Mouse (Mus musculus) lung, embryonic 14.5 days (tissue): Measurements from ENCODE around the gene Slc9a3r2. TPM values are rescaled to one million over a fixed set of nuclear protein-coding genes. Genes with fewer than 3 reads are reported as not detected.

Experiments used
- ATAC-seq: fragments of 200-750 bp; cut with Nextera tagmentation; 2 replicates; pipeline ENCODE4 v1.8.0; 2017; ENCODE audit warnings: mild to moderate bottlenecking, moderate TSS enrichment, moderate library complexity; ENCODE audit not compliant: insufficient read depth
- DNase-seq: peaks from one replicate; pipeline ENCODE4 v3.0.0-alpha.2; 2015
- H3K27ac ChIP-seq: fragments of 300-500 bp; sonication (generic); 2 replicates; pipeline ENCODE4 v1.5.1; 2014; ENCODE audit warnings: low read depth, mild to moderate bottlenecking, moderate library complexity
- H3K27me3 ChIP-seq: fragments of 300-500 bp; sonication (generic); 2 replicates; pipeline ENCODE4 v1.6.1; 2014; ENCODE audit warnings: low read length, control low read depth; ENCODE audit not compliant: insufficient read depth
- H3K36me3 ChIP-seq: fragments of 300-500 bp; sonication (generic); 2 replicates; pipeline ENCODE4 v1.6.1; 2014; ENCODE audit warnings: control low read depth; ENCODE audit not compliant: insufficient read depth
- H3K4me1 ChIP-seq: fragments of 300-500 bp; sonication (generic); 2 replicates; pipeline ENCODE4 v1.6.1; 2014; ENCODE audit warnings: antibody characterized with exemption, control low read depth; ENCODE audit not compliant: insufficient read depth
- H3K4me2 ChIP-seq: fragments of 300-500 bp; sonication (generic); 2 replicates; pipeline ENCODE4 v1.6.1; 2014; ENCODE audit warnings: mild to moderate bottlenecking
- H3K4me3 ChIP-seq: fragments of 300-500 bp; sonication (generic); 2 replicates; pipeline ENCODE4 v1.5.1; 2014; ENCODE audit warnings: low read depth, low read length
- H3K9ac ChIP-seq: fragments of 300-500 bp; sonication (generic); 2 replicates; pipeline ENCODE4 v1.6.1; 2014
- H3K9me3 ChIP-seq: fragments of 300-500 bp; sonication (generic); 2 replicates; pipeline ENCODE4 v1.6.1; 2016; ENCODE audit warnings: low read depth, low read length, control low read depth
- CTCF ChIP-seq: IDR thresholded peaks from 2 replicates; pipeline ENCODE4 v1.5.1; 2016; ENCODE audit warnings: antibody characterized with exemption, low read depth
- WGBS: fragments of 180-500 bp; shearing (Covaris S2); extraction: QIAGEN DNeasy Blood & Tissue Kit; methylation state at CpG from one replicate; pipeline ENCODE4 v1.1.7; 2014; 5-methylcytosine and 5-hydroxymethylcytosine counted together
- microRNA-seq: library from miRNA; unstranded; fragments of <30 nt; microRNA quantifications from one replicate; pipeline ENCODE4, GENCODE M21; 2016; ENCODE audit warnings: borderline number of aligned reads
- polyA plus RNA-seq: library from polyadenylated mRNA; unstranded; fragments of >200 nt; fragmentation: Nextera tagmentation; extraction: Ambion mirVana; gene quantifications from 2 replicates; pipeline ENCODE4 v1.2.1, GENCODE M21; 2014

Gene Slc9a3r2
- polyA plus RNA-seq, 1 experiment from 2014 or later: 67.8 TPM

DNA sequence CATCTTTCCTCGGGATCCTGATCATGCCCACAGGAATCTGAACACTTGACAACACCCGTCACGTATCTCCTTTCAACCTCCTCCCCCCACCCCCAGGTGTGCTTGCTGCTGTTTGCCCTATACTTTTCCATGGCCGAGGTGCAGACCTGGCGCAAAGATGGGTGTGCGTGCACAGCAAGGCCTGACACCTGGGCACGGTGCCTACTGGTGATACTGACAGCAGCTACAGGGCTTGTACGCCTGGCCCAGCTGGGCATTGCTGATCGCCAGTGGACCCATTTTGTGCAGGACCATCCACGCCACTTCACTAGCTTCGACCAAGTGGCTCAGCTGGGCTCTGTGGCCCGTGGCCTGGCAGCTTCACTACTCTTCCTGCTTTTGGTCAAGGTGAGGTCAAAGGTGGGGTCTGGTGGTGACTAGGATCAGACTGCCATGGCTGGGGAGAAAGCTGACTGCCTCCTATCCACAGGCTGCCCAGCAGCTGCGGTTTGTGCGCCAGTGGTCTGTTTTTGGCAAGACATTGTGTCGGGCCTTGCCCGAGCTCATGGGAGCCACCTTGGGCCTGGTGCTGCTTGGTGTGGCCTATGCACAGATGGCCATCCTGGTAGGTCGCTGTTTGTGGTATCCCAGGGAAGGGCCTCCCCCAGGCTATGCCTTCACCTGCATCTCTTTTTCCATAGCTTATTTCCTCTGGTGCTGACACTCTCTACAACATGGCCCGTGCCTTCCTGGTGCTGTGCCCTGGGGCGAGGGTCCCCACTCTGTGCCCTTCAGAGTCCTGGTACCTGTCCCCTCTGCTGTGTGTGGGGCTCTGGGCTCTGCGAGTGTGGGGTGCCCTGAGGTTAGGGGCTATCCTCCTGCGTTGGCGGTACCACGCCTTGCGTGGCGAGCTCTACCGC lies 55.9 kb downstream of the Slc9a3r2 start:
- Histone ChIP-seq H3K9me3 (no peaks in the 10 kb centered on the region), H3K27me3 (no peaks in the 10 kb centered on the region), H3K9ac (no peak overlapping the region), H3K4me3 (no peak overlapping the region), H3K4me1 (no peaks in the 10 kb centered on the region), H3K36me3 (peaks cover 96% of the 10 kb centered on the region), H3K27ac (no peak overlapping the region), H3K4me2 (no peak overlapping the region)
- no peak for TF ChIP-seq CTCF
- ATAC-seq: no peak
- DNase-seq: no peak
- 86% methylated on average over 26 of the region's 26 CpGs for WGBS

DNA sequence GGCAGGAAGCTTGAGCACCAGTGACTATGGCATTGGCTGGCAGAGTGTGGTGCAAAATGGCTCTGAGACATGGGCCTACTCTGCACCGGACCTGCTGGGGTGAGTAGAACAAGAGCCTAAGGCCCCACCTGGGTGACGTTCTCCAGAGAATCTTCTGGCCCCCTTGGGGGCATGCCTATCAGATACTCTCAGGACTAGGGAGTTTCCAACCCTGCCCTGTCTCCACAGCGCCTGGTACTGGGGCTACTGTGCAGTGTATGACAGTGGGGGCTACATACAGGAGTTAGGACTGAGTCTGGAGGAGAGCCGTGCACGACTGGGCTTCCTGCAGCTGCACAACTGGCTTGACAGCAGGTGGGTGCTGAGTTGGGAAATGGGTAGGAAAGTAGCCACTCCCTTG lies 56.9 kb downstream of the Slc9a3r2 start:
- WGBS: 80% methylated on average over 5 of the region's 5 CpGs

DNA sequence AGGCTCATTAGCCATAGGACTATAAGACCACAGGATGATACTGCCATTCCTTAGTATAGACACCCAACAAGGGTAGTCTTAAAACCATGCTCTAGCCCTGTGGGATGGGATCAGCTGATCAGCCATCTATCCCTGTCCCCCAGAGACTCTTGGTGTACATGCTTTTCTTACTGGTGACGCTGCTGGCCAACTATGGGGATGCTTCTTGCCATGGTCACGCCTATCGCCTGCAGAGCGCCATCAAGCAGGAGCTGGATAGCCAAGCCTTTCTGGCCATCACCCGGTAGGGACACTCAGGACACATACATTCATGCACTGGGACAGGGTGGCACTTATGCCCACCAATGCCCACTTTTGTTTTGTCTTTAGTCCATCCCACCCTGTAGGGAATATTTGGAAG lies 58.4 kb downstream of the Slc9a3r2 start:
- H3K9ac ChIP-seq: no peak overlapping the region
- no peak overlapping the region for H3K27ac ChIP-seq
- 94% methylated on average over 5 of the region's 5 CpGs for WGBS
- H3K36me3 ChIP-seq: peaks cover 91% of the 10 kb centered on the region
- no peaks in the 10 kb centered on the region for H3K9me3 ChIP-seq
- no peak for ATAC-seq
- no peaks in the 10 kb centered on the region for H3K27me3 ChIP-seq
- no peak for DNase-seq
- TF ChIP-seq CTCF: no peak
- H3K4me2 ChIP-seq: no peak overlapping the region
- no peak overlapping the region for H3K4me3 ChIP-seq
- H3K4me1 ChIP-seq: no peaks in the 10 kb centered on the region

More for the DNA sequence above, 56.9 kb downstream of the Slc9a3r2 start:
- Histone ChIP-seq H3K27me3 (no peaks in the 10 kb centered on the region), H3K9me3 (no peaks in the 10 kb centered on the region), H3K4me1 (no peaks in the 10 kb centered on the region), H3K36me3 (peaks cover 92% of the 10 kb centered on the region), H3K27ac (no peak overlapping the region), H3K4me3 (no peak overlapping the region), H3K9ac (no peak overlapping the region), H3K4me2 (no peak overlapping the region)
- no peak for TF ChIP-seq CTCF
- DNase-seq (no peak), ATAC-seq (no peak)

DNA sequence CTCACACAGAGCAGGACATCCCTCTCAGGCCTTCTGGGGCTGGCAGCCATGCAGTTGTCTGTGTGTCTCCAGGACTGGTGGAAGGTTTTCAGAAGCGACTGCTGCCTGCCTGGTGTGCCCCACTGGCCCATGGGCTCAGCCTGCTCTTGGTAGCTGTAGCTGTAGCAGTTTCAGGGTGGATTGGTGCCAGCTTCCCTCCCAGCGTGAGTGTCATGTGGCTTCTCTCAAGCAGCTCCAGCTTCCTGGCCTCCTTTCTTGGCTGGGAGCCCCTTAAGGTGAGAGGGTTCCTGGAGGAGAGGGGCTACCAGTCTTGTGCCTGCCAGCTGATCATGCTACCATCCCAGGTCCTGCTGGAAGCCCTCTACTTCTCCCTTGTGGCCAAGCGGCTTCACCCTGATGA lies 59.2 kb downstream of the Slc9a3r2 start:
- H3K36me3 ChIP-seq: peaks cover 91% of the 10 kb centered on the region
- no peak for ATAC-seq
- H3K9ac ChIP-seq: no peak overlapping the region
- no peaks in the 10 kb centered on the region for H3K9me3 ChIP-seq
- no peak for TF ChIP-seq CTCF
- no peak overlapping the region for H3K4me2 ChIP-seq
- H3K4me1 ChIP-seq: no peaks in the 10 kb centered on the region
- no peaks in the 10 kb centered on the region for H3K27me3 ChIP-seq
- 79% methylated on average over 3 of the region's 3 CpGs for WGBS
- no peak overlapping the region for H3K27ac ChIP-seq
- no peak overlapping the region for H3K4me3 ChIP-seq
- no peak for DNase-seq

Small RNAs within 50 kb of the gene (microRNA-seq; reads per million reads assigned to microRNA genes)
- not detected for gene Gm24589

Other genes starting within 250 kb of the Slc9a3r2 start
- 282 and 292 TPM in 2 replicates for gene Rnps1, start 235.8 kb downstream of the Slc9a3r2 start, polyA plus RNA-seq
- gene Eci1, start 223.7 kb downstream of the Slc9a3r2 start, polyA plus RNA-seq: 79.8 and 80.8 TPM in 2 replicates
- 1.8 and 2.6 TPM in 2 replicates for gene Dnase1l2, start 207.2 kb downstream of the Slc9a3r2 start, polyA plus RNA-seq
- gene E4f1, start 180.0 kb downstream of the Slc9a3r2 start, polyA plus RNA-seq: 22.3 and 25.2 TPM in 2 replicates
- 57.9 and 60.2 TPM in 2 replicates for gene Pgp, start 179.9 kb downstream of the Slc9a3r2 start, polyA plus RNA-seq
- 0.37 TPM in 1 of 2 replicates, not detected in the other for gene Bricd5, start 176.4 kb downstream of the Slc9a3r2 start, polyA plus RNA-seq
- 23.8 and 30.2 TPM in 2 replicates for gene Mlst8, start 171.2 kb downstream of the Slc9a3r2 start, polyA plus RNA-seq
- gene Caskin1, start 161.7 kb downstream of the Slc9a3r2 start, polyA plus RNA-seq: 0.93 and 1.1 TPM in 2 replicates
- gene Traf7, start 122.4 kb downstream of the Slc9a3r2 start, polyA plus RNA-seq: 103 and 106 TPM in 2 replicates
- gene Rab26, start 116.1 kb downstream of the Slc9a3r2 start, polyA plus RNA-seq: 2.8 and 3.1 TPM in 2 replicates
- gene Pkd1, start 100.5 kb downstream of the Slc9a3r2 start, polyA plus RNA-seq: 27.6 and 34.0 TPM in 2 replicates
- 62.2 and 66.5 TPM in 2 replicates for gene Tsc2, start 17.7 kb downstream of the Slc9a3r2 start, polyA plus RNA-seq
- gene Nthl1, start 17.6 kb downstream of the Slc9a3r2 start, polyA plus RNA-seq: 15.9 and 18.6 TPM in 2 replicates
- 0.78 and 1.0 TPM in 2 replicates for gene Npw, start 8.1 kb upstream of the Slc9a3r2 start, polyA plus RNA-seq
- gene Zfp598, start 19.4 kb upstream of the Slc9a3r2 start, polyA plus RNA-seq: 32.9 and 34.0 TPM in 2 replicates
- gene Syngr3, start 39.6 kb upstream of the Slc9a3r2 start, polyA plus RNA-seq: 0.83 and 1.3 TPM in 2 replicates
- 53.9 and 54.4 TPM in 2 replicates for gene Gfer, start 45.8 kb upstream of the Slc9a3r2 start, polyA plus RNA-seq
- 3.5 and 5.0 TPM in 2 replicates for gene Noxo1, start 45.9 kb upstream of the Slc9a3r2 start, polyA plus RNA-seq
- gene Tbl3, start 57.3 kb upstream of the Slc9a3r2 start, polyA plus RNA-seq: 97.9 and 112 TPM in 2 replicates
- 0.46 and 0.71 TPM in 2 replicates for gene Rnf151, start 67.7 kb upstream of the Slc9a3r2 start, polyA plus RNA-seq
- 1,798 and 1,884 TPM in 2 replicates for gene Rps2, start 67.8 kb upstream of the Slc9a3r2 start, polyA plus RNA-seq
- 211 and 221 TPM in 2 replicates for gene Ndufb10, start 74.2 kb upstream of the Slc9a3r2 start, polyA plus RNA-seq
- not detected in 2 replicates for gene Rpl3l, start 77.5 kb upstream of the Slc9a3r2 start, polyA plus RNA-seq
- gene Msrb1, start 86.3 kb upstream of the Slc9a3r2 start, polyA plus RNA-seq: 35.2 and 37.8 TPM in 2 replicates
- gene Hs3st6, start 102.7 kb upstream of the Slc9a3r2 start, polyA plus RNA-seq: 2.9 and 3.3 TPM in 2 replicates
- gene Meiob, start 154.0 kb upstream of the Slc9a3r2 start, polyA plus RNA-seq: not detected in 2 replicates
- 23.2 and 24.8 TPM in 2 replicates for gene Hagh, start 189.8 kb upstream of the Slc9a3r2 start, polyA plus RNA-seq
- gene Fahd1, start 200.0 kb upstream of the Slc9a3r2 start, polyA plus RNA-seq: 16.5 and 17.1 TPM in 2 replicates
- gene Igfals, start 215.7 kb upstream of the Slc9a3r2 start, polyA plus RNA-seq: 0.93 and 1.1 TPM in 2 replicates
- 53.0 and 56.5 TPM in 2 replicates for gene Nubp2, start 236.0 kb upstream of the Slc9a3r2 start, polyA plus RNA-seq
- 34.8 and 37.2 TPM in 2 replicates for gene Spsb3, start 236.3 kb upstream of the Slc9a3r2 start, polyA plus RNA-seq
- 21.2 and 23.3 TPM in 2 replicates for gene Eme2, start 244.8 kb upstream of the Slc9a3r2 start, polyA plus RNA-seq
- gene Mrps34, start 244.8 kb upstream of the Slc9a3r2 start, polyA plus RNA-seq: 92.1 and 93.7 TPM in 2 replicates
- gene Nme3, start 246.2 kb upstream of the Slc9a3r2 start, polyA plus RNA-seq: 65.1 and 77.1 TPM in 2 replicates